Mouse (Mus musculus) G1E (cell line): ENCODE measurements around the gene Tmed1.

Experiments used
- CTCF ChIP-seq: IDR thresholded peaks from 2 replicates; pipeline ENCODE4 v1.5.1; 2012; ENCODE audit warnings: low read depth, low read length, inconsistent platforms, mixed read lengths
- GATA1 ChIP-seq: IDR thresholded peaks from 2 replicates; pipeline ENCODE4 v1.6.1; 2012; ENCODE audit warnings: borderline replicate concordance, low read length, inconsistent platforms, mixed read lengths
- POLR2AphosphoS5 ChIP-seq: IDR thresholded peaks from 2 replicates; pipeline ENCODE4 v1.6.1; 2012; ENCODE audit warnings: low read depth, low read length, inconsistent platforms; ENCODE audit not compliant: insufficient replicate concordance

DNA sequence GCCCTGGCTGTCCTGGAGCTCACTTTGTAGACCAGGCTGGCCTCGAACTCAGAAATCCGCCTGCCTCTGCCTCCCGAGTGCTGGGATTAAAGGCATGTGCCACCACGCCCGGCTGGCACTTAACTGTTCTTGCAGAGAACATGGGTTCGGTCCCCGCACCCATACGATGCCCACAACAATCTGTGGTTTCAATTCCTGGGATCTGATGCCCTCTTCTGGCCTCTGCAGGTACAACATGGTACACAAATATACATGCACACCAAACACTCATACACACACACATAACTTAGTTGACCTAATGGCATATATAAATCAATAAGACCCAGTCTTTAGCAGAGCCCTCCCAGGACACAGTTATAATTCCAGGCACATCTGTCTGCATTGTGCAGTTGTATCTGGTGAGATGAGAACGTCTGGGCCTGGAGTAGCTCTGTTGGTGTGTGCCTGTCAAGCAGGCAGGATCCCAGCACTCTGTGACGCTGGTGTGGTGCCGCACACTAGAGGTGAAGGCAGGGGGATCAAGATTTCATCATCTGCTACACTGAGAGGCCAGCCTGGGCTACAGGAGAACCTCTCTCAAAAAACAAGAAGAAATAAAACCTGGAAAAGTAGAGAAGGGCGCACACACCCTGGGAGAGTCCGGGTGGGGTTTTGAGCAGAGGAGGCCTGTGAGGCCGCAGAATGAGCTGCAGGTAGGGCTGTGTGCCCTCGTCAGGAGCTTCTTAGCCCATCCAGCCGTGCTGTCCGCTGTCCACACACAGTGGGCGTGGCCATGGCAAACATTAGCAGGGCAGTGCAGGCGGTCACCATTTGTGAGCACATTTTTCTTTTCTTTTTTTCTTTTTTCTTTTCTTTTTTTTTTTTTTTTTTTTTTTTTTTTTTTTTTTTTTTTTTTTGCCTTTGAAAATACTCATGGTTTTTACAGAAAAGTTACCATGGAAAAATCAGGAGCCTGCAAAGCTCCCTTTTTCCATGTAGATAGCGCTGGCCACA lies 40.7 kb downstream of the Tmed1 start:
- TF ChIP-seq CTCF = peak; percentile 50
- no peak for TF ChIP-seq GATA1
- no peak for TF ChIP-seq POLR2AphosphoS5
